Mouse (Mus musculus) midbrain, postnatal 0 days (tissue): ENCODE measurements around the gene Zbtb16. TPM values are rescaled to one million over a fixed set of nuclear protein-coding genes. Genes with fewer than 3 reads are reported as not detected.

ENCODE experiments used
- ATAC-seq: fragments of 200-750 bp; cut with Nextera tagmentation; 2 replicates; pipeline ENCODE4 v1.8.0; 2017; ENCODE audit warnings: moderate number of reproducible peaks, mild to moderate bottlenecking, moderate TSS enrichment, moderate library complexity; ENCODE audit not compliant: low FRiP score
- DNase-seq: peaks from one replicate; pipeline ENCODE4 v3.0.0-alpha.2; 2015; ENCODE audit warnings: low spot score
- H3K27ac ChIP-seq: fragments of 300-500 bp; sonication (generic); 2 replicates; pipeline ENCODE4 v1.5.1; 2014; ENCODE audit warnings: low read depth, mild to moderate bottlenecking, low read length, mixed read lengths
- H3K27me3 ChIP-seq: fragments of 300-500 bp; sonication (generic); 2 replicates; pipeline ENCODE4 v1.6.1; 2014; ENCODE audit warnings: low read length, control low read depth, mixed read lengths; ENCODE audit not compliant: insufficient read depth
- H3K36me3 ChIP-seq: fragments of 300-500 bp; sonication (generic); 2 replicates; pipeline ENCODE4 v1.6.1; 2014; ENCODE audit warnings: low read length, control low read depth, mixed read lengths; ENCODE audit not compliant: insufficient read depth
- H3K4me1 ChIP-seq: fragments of 300-500 bp; sonication (generic); 2 replicates; pipeline ENCODE4 v1.6.1; 2014; ENCODE audit warnings: mild to moderate bottlenecking, control low read depth, antibody characterized with exemption, low read length, mixed read lengths; ENCODE audit not compliant: insufficient read depth
- H3K4me2 ChIP-seq: fragments of 300-500 bp; sonication (generic); 2 replicates; pipeline ENCODE4 v1.6.1; 2014; ENCODE audit warnings: low read depth, mild to moderate bottlenecking, low read length, mixed read lengths; ENCODE audit not compliant: poor library complexity, severe bottlenecking
- H3K4me3 ChIP-seq: fragments of 300-500 bp; sonication (generic); 2 replicates; pipeline ENCODE4 v1.5.1; 2014; ENCODE audit warnings: low read depth, mild to moderate bottlenecking, low read length, moderate library complexity
- H3K9ac ChIP-seq: fragments of 300-500 bp; sonication (generic); replicated peaks from 2 replicates; pipeline ENCODE4 v1.6.1; 2014; ENCODE audit warnings: mild to moderate bottlenecking, low read length, moderate library complexity, mixed read lengths; ENCODE audit not compliant: poor library complexity, severe bottlenecking
- H3K9me3 ChIP-seq: fragments of 300-500 bp; sonication (generic); 2 replicates; pipeline ENCODE4 v1.6.1; 2016; ENCODE audit warnings: low read length, control low read depth
- CTCF ChIP-seq: IDR thresholded peaks from 2 replicates; pipeline ENCODE4 v1.5.1; 2016; ENCODE audit warnings: antibody characterized with exemption, mild to moderate bottlenecking
- WGBS: fragments of 180-500 bp; shearing (Covaris S2); extraction: QIAGEN DNeasy Blood & Tissue Kit; methylation state at CpG from one replicate; pipeline ENCODE4 v1.1.7; 2014; 5-methylcytosine and 5-hydroxymethylcytosine counted together
- polyA plus RNA-seq: library from polyadenylated mRNA; unstranded; fragments of >200 nt; fragmentation: Nextera tagmentation; extraction: Ambion mirVana; gene quantifications from 2 replicates; pipeline ENCODE4 v1.2.1, GENCODE M21; 2015
- total RNA-seq: library from RNA; depleted of rRNA; stranded (reverse); fragments of >200 nt; gene quantifications from 2 replicates; pipeline ENCODE4 v1.2.3, GENCODE M21; 2014

The Zbtb16 gene
- total and polyA plus RNA-seq, 2 experiments from 2014 or later: 6.1 to 8.3 TPM

GRCm38 (mm10) chr9:48859828-48860525, 24.0 kb upstream of the Zbtb16 start:
- DNase-seq (no peak), ATAC-seq (no peak)
- no peaks in the 10 kb centered on the region; the same call in 1 of the 2 replicates for H3K27me3 ChIP-seq
- H3K9ac ChIP-seq: no peak overlapping the region
- no peaks in the 10 kb centered on the region for H3K9me3 ChIP-seq
- TF ChIP-seq CTCF: no peak
- H3K4me1 ChIP-seq: no peaks in the 10 kb centered on the region
- WGBS: 27% methylated on average over 10 of the region's 10 CpGs
- no peaks in the 10 kb centered on the region for H3K36me3 ChIP-seq
- no peak overlapping the region for H3K4me3 ChIP-seq
- H3K27ac ChIP-seq: no peak overlapping the region
- no peak overlapping the region for H3K4me2 ChIP-seq

GRCm38 (mm10) chr9:48857944-48858343, 21.9 kb upstream of the Zbtb16 start:
- TF ChIP-seq CTCF: no peak
- Histone ChIP-seq H3K4me2 (no peak overlapping the region), H3K27ac (no peak overlapping the region), H3K36me3 (no peaks in the 10 kb centered on the region), H3K4me1 (no peaks in the 10 kb centered on the region), H3K27me3 (no peaks in the 10 kb centered on the region; the same call in 1 of the 2 replicates), H3K4me3 (no peak overlapping the region), H3K9me3 (no peaks in the 10 kb centered on the region), H3K9ac (no peak overlapping the region)
- 76% methylated on average over 7 of the region's 7 CpGs for WGBS
- ATAC-seq (no peak), DNase-seq (no peak)

- H3K27me3 ChIP-seq: no peaks in the 10 kb centered on the region
- H3K9me3 ChIP-seq: no peaks in the 10 kb centered on the region
- ATAC-seq (no peak), DNase-seq (no peak)
- H3K4me2 ChIP-seq: no peak overlapping the region
- H3K36me3 ChIP-seq: no peaks in the 10 kb centered on the region
- no peak overlapping the region for H3K4me3 ChIP-seq
- no peak overlapping the region for H3K9ac ChIP-seq
- H3K27ac ChIP-seq: no peak overlapping the region
- H3K4me1 ChIP-seq: no peaks in the 10 kb centered on the region
- TF ChIP-seq CTCF: peak; percentile 22; the same call in 1 of the 2 replicates
- WGBS: 88% methylated on average over 4 of the region's 4 CpGs
Measured at GRCm38 (mm10) chr9:48856240-48856639, 20.2 kb upstream of the Zbtb16 start.

- no peak overlapping the region for H3K9ac ChIP-seq
- ATAC-seq: no peak
- no peak overlapping the region for H3K4me3 ChIP-seq
- no peak for TF ChIP-seq CTCF
- DNase-seq: no peak
- H3K27me3 ChIP-seq: no peaks in the 10 kb centered on the region
- H3K4me2 ChIP-seq: no peak overlapping the region
- H3K9me3 ChIP-seq: no peaks in the 10 kb centered on the region
- H3K27ac ChIP-seq: no peak overlapping the region
- H3K36me3 ChIP-seq: no peaks in the 10 kb centered on the region
- WGBS: 91% methylated on average over 5 of the region's 5 CpGs
- H3K4me1 ChIP-seq: no peaks in the 10 kb centered on the region
Measured at GRCm38 (mm10) chr9:48849531-48849930, 13.5 kb upstream of the Zbtb16 start.

GRCm38 (mm10) chr9:48839568-48839967, 3.5 kb upstream of the Zbtb16 start:
- DNase-seq (no peak), ATAC-seq (no peak)
- no peaks in the 10 kb centered on the region for H3K36me3 ChIP-seq
- no peak overlapping the region for H3K4me3 ChIP-seq
- no peak overlapping the region for H3K4me2 ChIP-seq
- peaks cover 4% of the 10 kb centered on the region; the same call in 1 of the 2 replicates for H3K4me1 ChIP-seq
- H3K9ac ChIP-seq: no peak overlapping the region
- H3K27me3 ChIP-seq: peaks cover 6% of the 10 kb centered on the region; the same call in 1 of the 2 replicates
- WGBS: 99% methylated on average over 3 of the region's 3 CpGs
- H3K9me3 ChIP-seq: no peaks in the 10 kb centered on the region
- H3K27ac ChIP-seq: no peak overlapping the region
- no peak for TF ChIP-seq CTCF

- DNase-seq: no peak
- 61% methylated on average over 4 of the region's 4 CpGs for WGBS
- no peak for TF ChIP-seq CTCF
- no peak overlapping the region for H3K27ac ChIP-seq
- H3K9ac ChIP-seq: no peak overlapping the region
- ATAC-seq: no peak
- no peaks in the 10 kb centered on the region for H3K9me3 ChIP-seq
- peaks cover 17% of the 10 kb centered on the region; the same call in 1 of the 2 replicates for H3K27me3 ChIP-seq
- H3K4me1 ChIP-seq: peaks cover 4% of the 10 kb centered on the region; the same call in 1 of the 2 replicates
- H3K4me3 ChIP-seq: no peak overlapping the region
- no peaks in the 10 kb centered on the region for H3K36me3 ChIP-seq
- no peak overlapping the region for H3K4me2 ChIP-seq
Measured at GRCm38 (mm10) chr9:48838346-48838745, 2.3 kb upstream of the Zbtb16 start.
